Mouse (Mus musculus): ENCODE measurements around the gene Msl1. TPM values are rescaled to one million over a fixed set of nuclear protein-coding genes. Genes with fewer than 3 reads are reported as not detected.

Gene Msl1
- total RNA-seq, 2 experiments from 2014 or later: 49.0 to 55.3 TPM

GRCm38 (mm10) chr11:98774582-98775347 is 20.6 kb upstream of the Msl1 start, which contains the start of gene Nr1d1:
Gene Nr1d1, minus strand, starts transcription at chr11:98775333.
- no peak for DNase-seq
- intact Hi-C loops (cut with DNase I; ENCODE audit: low total_unique reads): no loop called here

- DNase-seq: peak; percentile 99
- intact Hi-C loops (cut with DNase I; ENCODE audit: low total_unique reads): no loop called here
Measured at GRCm38 (mm10) chr11:98775348-98776051, 19.8 kb upstream of the Msl1 start.

GRCm38 (mm10) chr11:98776052-98776764 is 19.1 kb upstream of the Msl1 start:
- no peak for DNase-seq
- intact Hi-C loops (cut with DNase I; ENCODE audit: low total_unique reads): no loop called here

- intact Hi-C loops (cut with DNase I; ENCODE audit: low total_unique reads): no loop called here
- DNase-seq: peak; percentile 56
Measured at GRCm38 (mm10) chr11:98776843-98777590, 18.3 kb upstream of the Msl1 start.

GRCm38 (mm10) chr11:98777888-98778287 is 17.4 kb upstream of the Msl1 start:
- no peak for DNase-seq
- intact Hi-C loops (cut with DNase I; ENCODE audit: low total_unique reads): no loop called here

- intact Hi-C loops (cut with DNase I; ENCODE audit: low total_unique reads): no loop called here
- DNase-seq: peak; percentile 80
Measured at GRCm38 (mm10) chr11:98781851-98782512, 13.3 kb upstream of the Msl1 start.

- intact Hi-C loops (cut with DNase I; ENCODE audit: low total_unique reads): no loop called here
- peak; percentile 50 for DNase-seq
Measured at GRCm38 (mm10) chr11:98782651-98783235, 12.6 kb upstream of the Msl1 start.

- intact Hi-C loops (cut with DNase I; ENCODE audit: low total_unique reads): no loop called here
Measured at GRCm38 (mm10) chr11:98783236-98783696, 12.1 kb upstream of the Msl1 start.

GRCm38 (mm10) chr11:98784139-98784538 is 11.2 kb upstream of the Msl1 start:
- intact Hi-C loops (cut with DNase I; ENCODE audit: low total_unique reads): no loop called here
- DNase-seq: no peak

More at GRCm38 (mm10) chr11:98783236-98783696, 12.1 kb upstream of the Msl1 start:
- peak; percentile 99 for DNase-seq

GRCm38 (mm10) chr11:98785214-98785613 is 10.1 kb upstream of the Msl1 start:
- intact Hi-C loops (cut with DNase I; ENCODE audit: low total_unique reads): loop anchor here (5.0 kb wide), 1 partner anchor 88 kb away; no protein-coding TSS in a partner anchor
- DNase-seq: peak; percentile 81

- intact Hi-C loops (cut with DNase I; ENCODE audit: low total_unique reads): loop anchor here (5.0 kb wide), 1 partner anchor 89 kb away; no protein-coding TSS in a partner anchor
- peak; percentile 87 for DNase-seq
Measured at GRCm38 (mm10) chr11:98785772-98786281, 9.5 kb upstream of the Msl1 start.

GRCm38 (mm10) chr11:98786359-98787214 is 8.7 kb upstream of the Msl1 start:
- DNase-seq: peak; percentile 98
- intact Hi-C loops (cut with DNase I; ENCODE audit: low total_unique reads): loop anchor here (5.0 kb wide), 1 partner anchor 89 kb away; no protein-coding TSS in a partner anchor

GRCm38 (mm10) chr11:98787229-98787628 is 8.1 kb upstream of the Msl1 start:
- intact Hi-C loops (cut with DNase I; ENCODE audit: low total_unique reads): loop anchor here (5.0 kb wide), 1 partner anchor 90 kb away; no protein-coding TSS in a partner anchor
- peak; percentile 62 for DNase-seq

GRCm38 (mm10) chr11:98787691-98788090 is 7.6 kb upstream of the Msl1 start:
- intact Hi-C loops (cut with DNase I; ENCODE audit: low total_unique reads): loop anchor here (5.0 kb wide), 1 partner anchor 90 kb away; no protein-coding TSS in a partner anchor
- no peak for DNase-seq

GRCm38 (mm10) chr11:98788139-98788538 is 7.2 kb upstream of the Msl1 start:
- intact Hi-C loops (cut with DNase I; ENCODE audit: low total_unique reads): loop anchor here (5.0 kb wide), 1 partner anchor 91 kb away; no protein-coding TSS in a partner anchor

GRCm38 (mm10) chr11:98788550-98789218 is 6.6 kb upstream of the Msl1 start:
- peak; percentile 89 for DNase-seq

More at GRCm38 (mm10) chr11:98788139-98788538, 7.2 kb upstream of the Msl1 start:
- no peak for DNase-seq

More at GRCm38 (mm10) chr11:98788550-98789218, 6.6 kb upstream of the Msl1 start:
- intact Hi-C loops (cut with DNase I; ENCODE audit: low total_unique reads): loop anchor here (5.0 kb wide), 1 partner anchor 91 kb away; no protein-coding TSS in a partner anchor
